Mouse (Mus musculus): ENCODE measurements around the gene Zcrb1.

Gene Zcrb1

GRCm38 (mm10) chr15:93368558-93368957, 29.6 kb downstream of the Zcrb1 start:
- DNase-seq, result peak in 1 of 2 experiments; percentile 23

GRCm38 (mm10) chr15:93365561-93365960, 32.6 kb downstream of the Zcrb1 start:
- DNase-seq, result no peak

- no peak for DNase-seq
These were observed 39.6 kb downstream of the Zcrb1 start for GRCm38 (mm10) chr15:93358346-93359095.

- DNase-seq, result no peak
These were observed 57.3 kb downstream of the Zcrb1 start for GRCm38 (mm10) chr15:93340630-93341379.

GRCm38 (mm10) chr15:93336925-93337761, 61.0 kb downstream of the Zcrb1 start, which contains the start of gene Yaf2:
Gene Yaf2, minus strand, starts transcription at chr15:93336935.
- DNase-seq, result peak; percentile 87 to 94

GRCm38 (mm10) chr15:93336658-93336924, 61.5 kb downstream of the Zcrb1 start:
- no peak for DNase-seq
